Mouse (Mus musculus): ENCODE measurements at regions not wholly inside any gene's neighbourhood (a gene's known extent, or its start where the extent isn't known, plus 50 kb on each side); places are given as distances from the start of the nearest gene placed in this dataset.

DNA sequence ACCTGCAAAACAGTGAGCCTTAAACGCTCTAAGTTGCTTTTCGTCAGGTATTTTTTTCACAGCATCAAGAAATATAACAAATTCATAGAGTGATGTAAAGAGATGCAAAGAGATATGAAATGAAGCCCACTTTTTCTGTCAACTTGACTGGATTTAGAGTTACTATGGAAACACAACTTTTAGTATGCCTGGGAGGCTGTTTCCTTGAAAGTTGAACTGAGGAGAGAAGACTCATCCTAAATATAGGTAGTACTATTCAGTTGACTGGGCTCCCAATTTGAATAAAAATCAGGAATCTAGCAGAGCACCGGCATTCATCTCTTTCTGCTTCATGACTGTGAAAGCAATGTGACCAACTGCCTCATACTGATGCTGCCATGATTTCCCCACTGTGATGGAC, 509.7 kb downstream of the Synb start:
- TF ChIP-seq USF1 (IDR thresholded peaks at IDR 0.05; ENCODE audit: low read depth) = no peak
- no peak for TF ChIP-seq E2F4 (IDR thresholded peaks at IDR 0.05; ENCODE audit: insufficient read depth)
- no peak for TF ChIP-seq MAX (IDR thresholded peaks at IDR 0.05; ENCODE audit: low read depth)
- no peak for TF ChIP-seq POLR2A (IDR thresholded peaks at IDR 0.05; ENCODE audit: insufficient read length, low read depth)
- TF ChIP-seq SRF (IDR thresholded peaks at IDR 0.05; ENCODE audit: control insufficient read depth, insufficient read length, low read depth) = no peak
- no peak for TF ChIP-seq CEBPB (IDR thresholded peaks at IDR 0.05; ENCODE audit: insufficient read depth, poor library complexity, severe bottlenecking)
- TF ChIP-seq POLR2AphosphoS2 (IDR thresholded peaks at IDR 0.05; ENCODE audit: insufficient read length, low read depth) = no peak
- no peak for TF ChIP-seq TCF12 (IDR thresholded peaks at IDR 0.05; ENCODE audit: insufficient read depth, poor library complexity, severe bottlenecking)
